Mouse (Mus musculus): ENCODE results near the gene Dennd6a.

Gene Dennd6a

GRCm38 (mm10) chr14:26573556-26573955 lies at the start of gene Dennd6a:
TSS of gene Dennd6a (plus strand) at chr14:26573856.
- WGBS, result 89% methylated on average over 5 of the region's 5 CpGs

DNA sequence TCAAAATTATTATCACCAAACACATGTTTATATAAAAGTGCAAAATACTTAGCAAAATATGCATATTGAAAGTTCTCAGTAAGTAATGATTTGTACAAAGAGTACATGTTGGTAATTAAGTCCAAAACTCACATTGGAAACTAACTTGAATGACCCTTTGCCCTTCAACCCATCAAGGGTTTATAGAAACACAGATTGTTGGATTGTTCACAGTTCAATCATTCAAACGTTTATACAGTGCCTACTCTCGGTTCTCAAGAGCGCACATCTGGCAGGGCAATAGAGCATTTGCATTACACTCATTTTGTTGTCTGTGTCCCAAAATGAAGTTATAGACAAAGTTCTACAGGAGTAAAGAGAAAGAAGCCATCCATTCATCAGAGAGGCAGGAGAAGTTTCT lies 47.7 kb upstream of the Dennd6a start:
- 38% methylated on average over 3 of the region's 3 CpGs for WGBS

- WGBS, result 51% methylated on average over 2 of the region's 2 CpGs
Measured at GRCm38 (mm10) chr14:26528296-26528695, 45.4 kb upstream of the Dennd6a start.

DNA sequence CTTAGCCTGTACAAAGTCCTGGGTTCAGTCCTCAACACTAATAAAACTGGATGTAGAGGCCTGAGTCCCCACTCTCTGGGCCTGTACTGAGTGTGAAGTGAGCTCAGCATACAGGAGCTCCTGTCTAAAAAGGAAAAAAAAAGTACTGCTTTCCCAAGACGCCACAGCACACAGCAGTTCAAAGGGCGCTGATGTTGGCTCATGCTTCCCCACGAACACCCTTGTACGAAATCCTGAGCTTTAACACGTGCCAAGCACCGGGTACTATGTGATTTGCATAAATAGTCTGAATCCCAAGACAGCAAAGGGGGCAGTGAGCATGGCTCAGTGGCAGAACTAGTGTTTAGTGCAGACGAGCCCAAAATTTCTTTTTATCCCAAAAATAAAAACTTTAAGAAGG lies 43.3 kb upstream of the Dennd6a start:
- WGBS, result 26% methylated on average over 7 of the region's 7 CpGs

- WGBS, result 41% methylated on average over 10 of the region's 10 CpGs
Measured at GRCm38 (mm10) chr14:26531410-26532313, 42.0 kb upstream of the Dennd6a start.

DNA sequence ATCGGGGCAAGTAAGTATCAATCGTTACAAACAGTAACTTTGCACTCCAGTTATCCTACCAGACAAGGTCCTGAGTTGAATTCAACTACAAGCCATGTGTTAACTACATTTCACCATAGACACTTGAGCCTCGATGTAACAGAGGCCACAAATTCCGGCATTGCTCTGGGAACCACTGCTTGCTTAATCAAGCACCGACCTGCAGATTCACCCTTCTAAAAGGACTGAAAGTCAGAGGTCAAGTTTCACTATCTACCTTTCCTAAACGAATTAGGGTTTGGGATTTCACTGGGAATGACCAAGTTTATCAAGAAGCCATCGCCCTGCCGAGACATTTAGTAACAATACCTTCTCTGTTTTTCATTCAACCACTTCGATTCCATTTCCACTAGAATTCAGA lies 40.9 kb upstream of the Dennd6a start:
- WGBS, result 37% methylated on average over 9 of the region's 9 CpGs

GRCm38 (mm10) chr14:26533267-26533666 lies 40.4 kb upstream of the Dennd6a start:
- WGBS, result 9% methylated on average over 19 of the region's 19 CpGs

GRCm38 (mm10) chr14:26533821-26534756 lies 39.6 kb upstream of the Dennd6a start:
- under 1% methylated on average over 92 of the region's 92 CpGs for WGBS

GRCm38 (mm10) chr14:26534757-26535479 lies 38.7 kb upstream of the Dennd6a start, which contains the start of gene Slmap:
TSS of gene Slmap (minus strand) at chr14:26534931.
- WGBS, result 13% methylated on average over 29 of the region's 33 CpGs

DNA sequence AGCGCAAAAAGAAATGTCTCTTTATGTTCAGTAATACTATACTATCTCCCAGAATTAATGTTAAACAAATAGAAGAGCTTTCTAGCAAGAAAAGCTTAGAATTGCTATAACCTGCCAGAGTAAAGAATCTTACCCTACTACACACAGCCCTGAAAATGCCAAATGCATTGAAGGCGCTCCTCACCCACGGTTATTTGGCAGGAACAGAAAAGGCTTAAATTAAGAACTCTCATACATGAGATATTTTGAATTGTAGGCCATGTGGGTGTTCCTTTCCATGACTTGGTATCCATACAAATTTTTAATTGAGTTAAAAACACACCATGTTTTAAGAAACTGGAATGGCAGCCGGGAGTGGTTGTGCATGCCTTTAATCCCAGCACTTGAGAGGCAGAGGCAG lies 34.4 kb upstream of the Dennd6a start:
- WGBS, result 51% methylated on average over 4 of the region's 4 CpGs

DNA sequence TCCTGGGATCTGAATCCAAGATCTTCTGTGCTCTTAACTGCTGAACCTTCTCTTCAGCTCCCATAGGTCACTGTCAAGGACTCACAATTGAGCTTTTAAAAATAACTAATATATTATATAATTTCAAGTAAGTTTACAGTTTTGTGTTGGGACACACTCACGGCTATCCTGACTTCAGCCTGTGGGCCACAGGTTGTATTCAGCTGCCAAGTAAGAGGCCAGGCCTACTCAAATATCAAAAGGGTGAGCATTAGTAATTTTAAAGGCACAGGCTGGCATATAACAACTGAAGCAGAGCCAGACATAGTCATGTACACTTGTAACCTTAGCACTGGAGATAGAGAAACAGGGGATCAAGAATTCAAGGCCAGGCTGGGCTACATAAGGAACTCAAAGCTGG lies 33.1 kb upstream of the Dennd6a start:
- WGBS, result 90% methylated on average over 1 of the region's 1 CpGs

- WGBS, result 98% methylated on average over 1 of the region's 1 CpGs
Measured at GRCm38 (mm10) chr14:26542136-26542535, 31.5 kb upstream of the Dennd6a start.

GRCm38 (mm10) chr14:26547516-26548488 lies 25.9 kb upstream of the Dennd6a start:
- WGBS, result 86% methylated on average over 10 of the region's 10 CpGs

DNA sequence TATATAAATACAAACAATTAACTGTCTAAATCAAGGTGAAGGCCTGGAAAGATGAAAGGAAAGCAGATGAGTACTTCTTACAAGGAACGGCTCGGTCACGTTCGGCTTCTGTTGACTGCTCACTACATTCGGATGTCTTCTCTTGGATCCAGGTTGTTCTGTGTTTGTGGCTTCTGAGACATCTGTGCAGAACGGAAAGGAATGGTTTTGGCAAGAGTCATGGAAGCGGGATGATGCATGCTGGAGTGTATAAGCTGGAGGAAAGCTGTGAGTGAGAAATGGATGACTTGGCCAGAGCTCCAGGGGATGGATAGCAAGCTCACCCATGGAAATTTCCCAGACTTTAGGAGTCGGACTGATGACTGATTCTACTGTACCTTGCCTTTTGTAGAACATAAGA lies 22.9 kb upstream of the Dennd6a start:
- WGBS, result 76% methylated on average over 8 of the region's 8 CpGs

GRCm38 (mm10) chr14:26552441-26552840 lies 21.2 kb upstream of the Dennd6a start:
- whole genome bisulfite sequencing, result 76% methylated on average over 2 of the region's 2 CpGs

GRCm38 (mm10) chr14:26552853-26553252 lies 20.8 kb upstream of the Dennd6a start:
- WGBS, result 85% methylated on average over 3 of the region's 3 CpGs

- WGBS, result 56% methylated on average over 1 of the region's 1 CpGs
Measured at GRCm38 (mm10) chr14:26557581-26557980, 16.1 kb upstream of the Dennd6a start.

- 67% methylated on average over 7 of the region's 7 CpGs for WGBS
Measured at GRCm38 (mm10) chr14:26558536-26558935, 15.1 kb upstream of the Dennd6a start.

GRCm38 (mm10) chr14:26562247-26562646 lies 11.4 kb upstream of the Dennd6a start:
- 64% methylated on average over 2 of the region's 2 CpGs for WGBS

DNA sequence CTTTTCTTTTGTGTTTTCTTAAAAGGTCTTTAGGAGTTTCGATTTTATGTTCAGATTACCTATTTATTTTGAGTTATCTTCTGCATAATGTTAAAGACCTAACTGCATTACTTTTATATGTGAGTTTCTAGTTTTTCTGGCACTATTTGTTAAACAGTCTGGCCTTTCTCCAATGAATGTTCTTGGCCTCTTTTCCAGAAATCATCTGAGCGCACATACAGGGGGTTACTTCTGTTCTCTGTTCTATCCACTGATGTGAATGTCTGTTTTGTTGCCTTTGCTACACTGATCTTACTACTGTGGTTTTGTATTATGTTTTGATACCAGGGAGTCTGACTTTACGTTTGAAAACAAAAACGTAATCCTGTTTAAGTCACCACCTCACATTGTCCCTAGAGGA lies 3.8 kb upstream of the Dennd6a start:
- WGBS, result 46% methylated on average over 4 of the region's 4 CpGs

Measured in cerebral cortex, adult 2 months (tissue).